Mouse (Mus musculus) cerebellum, postnatal 10 days (tissue): ENCODE data around the gene Gm17334.
"Not testable (repeated sequence)": the region's sequence is repeated elsewhere in the genome, so short reads cannot be mapped to it uniquely, and the experiment has no call there.

Experiments
- DNase-seq, 2 experiments: peaks; one replicate each; pipeline ENCODE4 v3.0.0; 2021; ENCODE audit warnings: mixed read lengths in 2 of 2

Gm17334 gene

DNA sequence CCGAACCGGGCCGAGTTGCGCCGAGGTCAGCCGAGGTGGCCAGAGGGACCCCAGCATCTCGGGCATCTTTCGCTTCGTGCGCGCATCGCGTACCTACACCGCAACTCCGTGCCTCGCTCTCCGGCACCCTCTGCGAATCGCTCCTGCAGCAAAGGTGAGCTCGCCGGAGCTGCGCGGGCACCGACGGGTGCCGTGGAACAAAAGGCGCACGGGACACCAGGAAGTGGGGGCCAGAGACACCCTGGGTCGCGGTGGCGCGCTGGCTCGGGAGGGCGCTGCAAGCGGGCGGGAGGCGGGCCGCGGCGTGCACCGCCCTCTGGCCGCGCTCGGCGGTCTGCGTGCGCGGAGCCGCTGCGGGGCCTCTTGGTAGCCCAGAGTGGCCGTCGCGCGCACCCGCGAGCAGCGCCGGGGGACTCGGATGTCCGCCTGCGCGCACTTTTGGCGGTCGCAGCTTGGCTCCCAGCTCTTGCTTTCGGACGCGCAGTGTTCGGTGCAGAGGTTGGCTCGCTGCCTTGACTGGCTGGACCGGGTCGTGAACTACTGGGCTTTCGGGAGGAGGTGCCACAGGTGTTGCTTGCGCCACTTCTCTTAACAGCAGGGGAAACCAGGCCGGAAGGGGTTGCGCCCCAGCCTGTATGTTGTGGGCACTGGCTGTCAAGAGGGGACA is 2.7 kb downstream of the Gm17334 start:
- peak; percentile 65 to 66 for DNase-seq

DNA sequence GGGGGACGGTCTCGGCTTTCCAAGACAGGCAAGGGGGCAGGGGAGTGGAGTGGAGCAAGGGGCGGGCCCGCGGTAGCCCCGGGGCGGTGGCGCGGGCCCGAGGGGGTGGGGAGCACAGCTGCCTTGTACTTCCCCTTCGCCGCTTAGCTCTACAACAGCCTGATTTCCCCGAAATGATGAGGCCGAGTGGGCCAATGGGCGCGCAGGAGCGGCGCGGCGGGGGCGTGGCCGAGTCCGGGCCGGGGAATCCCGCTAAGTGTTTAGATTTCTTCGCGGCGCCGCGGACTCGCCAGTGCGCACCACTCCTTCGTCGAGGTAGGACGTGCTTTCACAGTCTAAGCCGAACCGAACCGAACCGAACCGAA is 3.2 kb downstream of the Gm17334 start, which contains the start of gene Irf1:
Irf1 (plus strand) TSS at position 255 of the 365 bp plus-strand sequence.
- peak; percentile 83 to 89 for DNase-seq

DNA sequence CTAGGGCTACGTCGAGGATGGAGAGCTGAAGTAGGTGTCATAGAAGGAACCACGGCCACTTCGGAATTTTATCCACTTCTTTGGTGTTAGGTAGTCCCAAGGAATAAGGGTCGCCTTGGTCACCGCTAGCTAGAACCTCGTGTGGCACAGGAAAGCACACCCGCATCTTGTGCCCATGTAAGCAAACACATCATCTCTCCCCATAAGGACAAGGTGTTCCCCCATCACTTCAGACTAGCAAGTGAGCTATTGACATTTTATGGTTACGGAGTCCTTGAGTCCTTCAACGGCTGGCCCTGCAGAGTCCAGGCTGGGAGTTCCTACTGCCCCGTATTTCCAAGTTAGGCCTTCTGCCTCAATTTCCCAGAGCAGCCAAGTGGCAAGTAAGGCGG is 3.8 kb downstream of the Gm17334 start:
- no peak for DNase-seq

DNA sequence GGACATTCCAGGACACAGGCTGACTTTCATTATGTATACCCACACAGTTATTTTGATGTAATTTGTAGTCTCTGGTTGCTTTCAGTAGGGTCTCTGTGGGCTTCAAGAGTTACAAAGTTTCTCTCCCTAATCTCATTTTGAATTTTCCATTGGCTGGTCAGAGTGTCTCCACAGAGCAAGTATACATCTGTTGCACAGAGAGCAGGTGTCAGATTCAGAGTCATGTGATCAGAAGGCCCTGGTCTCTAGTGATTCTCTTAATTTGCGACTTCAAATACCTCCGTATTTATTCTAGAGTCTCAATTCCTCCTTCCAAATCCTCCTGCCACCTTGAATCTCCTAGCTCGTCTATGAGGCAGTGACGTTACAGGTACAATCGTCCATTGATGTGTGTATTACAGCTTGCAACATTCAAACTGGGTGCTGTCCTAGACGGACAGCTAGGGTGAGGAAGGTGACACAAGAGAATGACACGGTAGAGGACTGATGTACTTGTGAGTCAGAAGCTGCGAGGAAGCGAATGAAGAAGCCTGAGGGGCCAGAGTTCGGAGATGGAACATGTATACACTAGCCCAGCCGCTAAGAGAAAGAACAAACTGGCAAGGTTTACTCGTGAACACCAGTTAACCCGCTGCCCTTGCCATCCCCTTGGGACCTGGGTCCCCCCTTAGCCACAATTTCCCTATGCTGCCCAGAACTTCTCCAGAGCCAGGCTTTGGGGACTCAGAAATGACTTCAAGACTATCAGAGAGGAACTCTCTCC is 4.4 kb downstream of the Gm17334 start:
- DNase-seq, result no peak

DNA sequence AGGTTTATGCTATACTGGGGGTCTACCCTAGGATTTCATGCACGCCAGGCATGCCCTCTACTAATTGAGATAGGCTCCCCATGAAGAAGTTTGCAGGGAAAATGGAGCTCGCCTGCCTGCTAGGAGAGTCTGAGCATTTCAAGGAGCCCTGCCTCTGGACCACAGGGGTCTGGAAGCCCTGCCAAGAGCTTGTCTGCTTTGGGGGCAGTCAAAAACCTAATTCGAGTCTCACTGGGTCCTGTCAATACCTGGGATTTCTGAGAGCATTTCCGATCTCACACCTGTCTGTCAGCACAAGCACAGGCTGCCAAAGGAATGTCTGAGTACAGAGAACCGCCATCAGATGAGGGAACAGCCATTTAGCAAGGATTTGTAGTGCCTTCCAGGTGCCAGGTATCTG is 8.4 kb downstream of the Gm17334 start:
- peak in 1 of 2 experiments; percentile 34 for DNase-seq

DNA sequence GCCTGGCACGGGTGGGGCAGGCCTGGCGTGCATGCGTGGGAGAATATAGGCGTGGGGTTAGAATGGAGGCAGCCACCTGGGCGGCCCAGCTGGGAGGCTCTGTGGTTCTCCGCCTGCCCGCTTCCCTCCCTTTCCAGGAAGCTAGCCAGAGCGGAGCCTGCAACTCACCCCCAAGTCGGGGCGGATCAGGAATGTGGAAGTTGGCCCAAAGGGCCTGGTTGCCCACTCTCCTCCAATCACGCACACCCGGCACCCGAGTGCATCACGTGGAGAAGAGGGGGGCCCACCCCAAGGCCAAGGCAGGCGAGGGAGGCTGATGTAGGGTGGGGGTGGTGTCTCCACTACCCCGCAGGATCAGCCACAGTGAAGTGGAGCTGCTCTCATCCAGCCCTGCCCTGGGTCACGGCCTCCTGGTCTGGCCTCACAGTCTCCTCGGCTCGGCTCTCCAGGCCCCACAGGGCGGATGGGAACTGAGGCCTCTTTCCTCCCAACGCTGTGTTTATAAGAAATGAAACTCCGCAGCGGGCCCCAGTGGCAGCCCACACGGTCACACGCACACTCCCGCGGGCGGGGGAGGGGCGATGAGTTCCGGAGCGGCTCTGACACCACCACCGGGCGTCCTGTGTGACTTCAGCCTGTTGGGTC is 9.4 kb downstream of the Gm17334 start:
- DNase-seq, result peak; percentile 82

DNA sequence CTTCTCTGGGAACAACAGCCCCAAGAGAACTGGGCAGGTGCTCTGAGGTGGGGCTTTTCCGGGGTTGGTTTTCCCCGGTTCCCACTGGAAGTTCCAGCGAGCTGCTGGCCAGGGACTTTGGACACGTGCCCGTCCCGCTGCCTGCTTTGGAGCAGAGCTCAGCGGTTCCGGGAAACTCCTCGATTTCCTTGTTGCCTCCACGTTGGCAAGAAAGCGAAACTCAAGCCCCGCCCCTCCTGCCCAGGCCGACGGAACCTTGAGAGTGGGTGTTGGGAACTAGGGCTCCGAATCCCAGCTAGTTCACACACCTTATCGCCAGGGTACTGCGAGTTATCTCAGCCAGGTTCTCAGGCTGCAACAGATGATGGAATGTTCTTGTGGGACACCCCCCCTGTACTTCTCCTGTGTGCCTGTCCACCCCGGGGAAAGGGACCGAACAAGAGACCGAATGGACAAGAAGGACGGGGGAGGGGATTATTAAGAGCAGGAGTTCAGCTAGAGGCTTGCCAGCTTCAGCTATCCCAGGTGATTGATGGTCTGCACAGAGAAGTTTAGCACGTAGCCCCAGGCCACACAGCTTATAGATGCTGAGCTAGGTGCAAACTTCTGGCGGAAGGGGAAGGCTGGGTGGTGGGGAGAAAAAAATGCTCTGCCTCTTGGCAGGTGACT is 10.0 kb downstream of the Gm17334 start:
- DNase-seq, result peak; percentile 70 to 75

DNA sequence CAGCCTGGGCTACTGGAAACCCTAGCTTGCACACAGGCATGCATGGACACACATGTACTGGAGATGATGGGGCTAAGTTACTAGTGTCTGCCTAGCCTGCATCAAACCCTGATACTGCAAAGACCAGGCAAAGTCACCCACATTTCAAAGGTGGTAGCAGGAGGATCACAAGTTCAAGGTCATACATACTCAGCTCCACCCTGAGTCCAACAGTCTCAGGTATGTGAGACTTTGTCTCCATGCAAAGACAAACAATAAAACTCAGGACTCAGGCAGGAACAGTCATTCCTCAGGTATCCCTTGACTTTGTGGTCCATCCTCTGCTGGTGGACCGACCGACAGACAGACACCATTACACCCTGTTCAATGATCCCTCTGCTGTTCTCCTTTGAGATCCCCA is 10.6 kb downstream of the Gm17334 start:
- no peak for DNase-seq

DNA sequence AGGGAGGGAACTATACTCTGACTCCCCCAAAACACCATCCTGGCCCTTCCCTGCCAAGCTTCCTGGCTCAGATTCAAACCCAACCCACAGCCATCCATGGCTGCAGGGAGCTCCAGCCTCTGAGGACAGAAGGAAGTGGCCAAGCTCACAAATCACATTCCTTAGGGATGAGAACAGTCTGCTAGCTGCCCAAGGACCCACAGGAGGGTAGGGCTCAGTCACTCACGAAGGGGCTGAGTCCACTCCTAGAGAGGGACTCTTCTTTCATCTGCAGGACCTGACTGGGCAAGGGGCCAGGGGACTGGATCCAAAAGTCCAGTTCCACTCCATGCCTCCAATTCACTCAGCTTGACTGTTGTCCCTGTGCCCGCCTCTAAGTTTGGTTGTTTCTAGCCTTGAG is 11.2 kb downstream of the Gm17334 start:
- DNase-seq, result peak; percentile 84 to 88

DNA sequence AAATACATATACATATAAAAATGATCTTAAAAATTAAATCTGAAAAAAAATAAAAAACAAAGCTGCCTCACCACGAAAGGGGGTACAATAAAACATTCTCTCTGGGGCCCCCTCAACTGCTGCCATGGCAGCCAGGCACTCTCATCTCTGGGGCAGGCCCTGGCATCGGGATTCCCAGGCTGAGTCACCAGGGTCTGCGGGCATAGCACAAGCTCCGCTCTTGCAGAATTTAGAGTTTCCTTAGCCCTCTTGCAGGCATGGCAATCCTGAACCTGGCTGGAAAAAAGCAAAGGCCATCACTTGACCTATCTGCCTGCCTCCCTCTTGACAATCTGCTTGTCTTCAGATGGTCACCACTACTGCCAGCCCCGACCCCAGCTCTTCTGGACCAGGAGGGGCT is 11.7 kb downstream of the Gm17334 start:
- DNase-seq, result no peak

DNA sequence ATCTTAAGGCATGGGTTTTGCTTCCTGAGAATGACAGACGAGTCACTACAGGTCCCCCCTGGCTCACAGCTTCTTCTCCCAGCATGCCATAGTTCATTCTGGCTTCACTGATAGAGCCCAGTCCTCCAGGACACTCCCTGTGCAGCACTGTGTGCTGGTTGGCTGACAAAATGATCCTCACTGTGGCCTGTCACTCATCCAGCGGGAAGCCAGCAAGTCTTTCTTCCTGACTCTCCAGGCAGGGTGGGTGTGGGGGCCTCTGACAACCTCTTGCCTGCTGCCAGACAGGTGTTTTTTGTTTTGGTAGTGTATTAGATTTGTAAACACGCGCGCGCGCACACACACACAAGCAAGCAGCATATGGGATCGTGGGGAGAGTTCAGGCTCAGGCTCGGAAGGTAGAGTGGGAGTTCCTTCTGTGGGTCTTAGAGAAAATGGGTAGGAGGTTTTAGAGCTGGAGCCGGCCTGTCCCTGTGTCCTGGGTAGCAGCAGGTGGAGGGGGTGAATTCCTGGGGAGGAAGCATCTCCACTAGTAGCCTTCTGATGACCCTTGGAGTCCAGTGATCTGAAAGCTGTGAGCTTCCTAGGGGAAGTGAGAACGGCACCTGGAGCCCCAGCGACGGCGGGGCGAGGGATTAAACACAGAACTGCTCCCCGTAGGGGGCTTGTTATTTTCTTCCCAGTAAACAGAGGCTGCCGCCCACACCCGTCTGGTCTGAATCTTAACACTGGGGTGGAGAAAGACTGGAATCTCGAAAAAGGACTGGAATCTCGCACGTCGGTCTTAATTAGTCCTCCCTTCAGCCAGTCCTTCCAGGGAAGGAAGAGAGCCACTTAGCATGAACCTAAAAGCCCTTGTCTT is 13.2 kb downstream of the Gm17334 start:
- DNase-seq, result peak; percentile 45 to 66

DNA sequence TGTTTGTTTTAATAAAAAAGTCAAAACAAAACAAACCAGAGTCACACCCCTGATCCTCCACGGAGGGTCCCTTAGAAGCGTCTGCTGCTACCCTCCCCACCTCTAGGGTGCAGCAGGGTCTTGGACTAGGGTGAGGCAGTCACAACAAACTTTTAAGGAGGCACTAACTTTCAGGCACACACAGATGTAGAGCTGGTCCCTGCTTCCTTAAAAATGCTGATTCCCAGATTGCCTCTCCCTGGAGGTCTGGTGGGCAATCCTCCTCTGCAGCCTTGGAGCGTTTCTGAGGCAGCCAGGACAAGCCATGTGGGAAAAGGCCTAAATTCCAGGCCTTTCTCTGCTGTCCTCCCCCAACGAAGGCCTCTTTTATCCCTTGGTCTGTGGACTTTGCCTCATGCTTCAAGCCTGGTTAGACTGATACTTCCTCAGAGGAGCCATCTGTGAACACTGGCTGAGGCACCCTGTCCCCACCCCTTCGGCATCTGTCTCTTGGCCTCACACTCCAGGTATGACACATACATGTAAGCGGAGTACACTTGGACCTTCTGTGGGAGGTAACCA is 14.1 kb downstream of the Gm17334 start:
- peak; percentile 29 to 30 for DNase-seq

DNA sequence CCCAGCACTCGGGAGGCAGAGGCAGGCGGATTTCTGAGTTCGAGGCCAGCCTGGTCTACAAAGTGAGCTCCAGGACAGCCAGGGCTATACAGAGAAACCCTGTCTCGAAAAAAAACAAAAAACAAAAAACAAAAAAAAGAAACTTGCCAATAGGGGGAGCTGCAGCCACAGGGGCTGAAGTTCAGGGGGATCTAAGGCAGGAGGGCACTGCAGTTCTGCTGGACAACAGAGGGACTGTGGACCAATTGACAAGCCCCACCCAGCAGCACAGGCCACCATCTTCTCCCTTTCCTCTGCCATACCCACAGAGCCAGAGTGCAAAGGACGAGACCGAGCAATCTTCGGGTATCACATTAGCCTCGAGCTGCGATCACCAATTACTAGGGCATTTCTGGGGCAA is 15.0 kb downstream of the Gm17334 start:
- DNase-seq, result not testable (repeated sequence)

DNA sequence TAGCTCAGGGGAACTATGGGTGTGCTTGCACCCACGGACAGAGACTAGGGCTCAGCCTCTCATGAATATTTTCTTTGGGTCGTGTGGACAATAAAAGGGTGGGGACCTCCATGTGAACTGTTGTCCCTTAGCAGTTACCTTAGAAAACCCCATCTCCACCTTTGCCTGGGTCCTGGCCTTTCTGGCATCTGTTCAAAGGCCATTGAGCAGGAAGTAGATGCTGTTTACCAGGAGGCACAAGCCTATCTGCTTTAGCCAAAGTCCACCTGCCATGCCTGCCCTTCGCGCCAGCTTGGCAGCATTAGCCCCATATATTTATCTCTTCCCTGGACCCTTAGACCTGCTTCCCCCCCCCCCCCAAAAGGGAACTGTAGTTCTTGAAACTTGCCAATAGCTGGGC is 15.4 kb downstream of the Gm17334 start:
- no peak for DNase-seq

DNA sequence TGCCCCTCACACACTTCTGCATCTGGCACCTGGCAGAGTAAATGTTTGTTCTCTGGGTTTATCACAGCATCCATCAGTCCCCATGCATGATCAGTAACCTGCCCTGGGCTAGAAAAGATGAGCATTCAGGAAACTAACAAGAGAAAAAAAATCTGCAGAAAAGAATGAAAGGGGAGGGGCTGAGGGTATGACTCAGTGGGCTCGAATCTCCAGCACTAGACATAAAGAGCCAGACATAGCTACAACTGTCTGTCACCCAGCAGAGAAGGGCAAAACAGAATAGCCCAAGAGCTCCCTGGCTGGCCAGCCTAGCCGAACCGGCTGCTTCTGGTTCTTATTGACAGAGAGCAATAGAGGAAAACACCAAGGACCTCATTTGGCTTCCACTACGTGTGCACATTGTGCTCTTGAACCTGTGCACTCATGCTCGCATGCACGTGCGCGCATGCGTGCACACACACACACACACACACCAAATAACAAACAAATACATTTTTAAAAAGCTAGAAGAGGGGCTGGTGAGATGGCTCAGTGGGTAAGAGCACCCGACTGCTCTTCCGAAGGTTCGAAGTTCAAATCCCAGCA is 17.9 kb downstream of the Gm17334 start:
- no peak for DNase-seq

DNA sequence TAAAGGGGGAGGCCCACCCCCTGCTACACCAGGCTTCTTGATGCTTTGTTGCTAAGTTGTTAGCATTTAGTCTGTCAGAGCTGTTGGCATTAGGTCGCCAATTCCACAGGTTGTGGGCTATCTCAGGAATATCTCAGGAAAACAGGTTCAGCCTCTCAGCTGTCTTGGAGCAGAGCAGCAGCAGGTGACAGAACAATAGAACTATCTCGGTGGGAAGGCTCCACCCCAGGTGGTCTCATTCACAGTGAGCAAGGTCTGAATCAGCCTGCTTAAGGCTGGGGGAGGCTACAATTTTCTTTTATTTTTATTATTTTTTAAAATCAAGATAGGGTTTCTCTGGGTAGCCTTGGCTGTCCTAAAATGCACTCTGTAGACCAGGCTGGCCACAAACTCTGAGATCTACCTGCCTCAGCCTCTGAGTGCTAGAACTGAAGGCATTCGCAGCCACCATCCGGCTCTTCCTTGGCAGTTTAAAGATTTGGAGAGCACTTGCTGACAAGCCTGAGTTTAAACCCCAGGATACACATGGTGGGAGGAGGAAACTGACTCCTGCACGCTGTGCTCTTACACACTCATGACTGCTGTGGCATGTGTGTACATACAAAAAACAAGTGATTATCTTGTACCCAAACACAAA is 23.2 kb downstream of the Gm17334 start:
- no peak for DNase-seq

DNA sequence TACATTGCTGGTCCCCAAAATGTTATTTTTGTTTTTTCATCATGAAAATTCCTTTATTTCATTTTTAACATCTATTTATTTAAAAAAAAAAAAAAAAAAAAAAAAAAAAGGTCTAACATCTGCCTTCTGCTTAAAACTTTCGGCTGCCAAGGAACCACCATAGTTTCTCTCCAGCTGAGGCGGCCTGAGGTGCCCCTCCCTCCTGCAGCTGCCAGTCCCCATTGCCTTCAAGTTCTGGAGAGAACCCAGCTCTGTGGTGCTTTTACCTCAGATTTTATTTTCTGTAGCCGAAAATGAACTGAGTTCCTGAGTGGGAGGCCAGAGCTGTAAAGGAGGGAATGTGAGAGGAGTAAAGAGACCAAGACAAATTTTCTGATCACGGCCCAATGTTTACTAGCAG is 23.7 kb downstream of the Gm17334 start:
- DNase-seq, result no peak

DNA sequence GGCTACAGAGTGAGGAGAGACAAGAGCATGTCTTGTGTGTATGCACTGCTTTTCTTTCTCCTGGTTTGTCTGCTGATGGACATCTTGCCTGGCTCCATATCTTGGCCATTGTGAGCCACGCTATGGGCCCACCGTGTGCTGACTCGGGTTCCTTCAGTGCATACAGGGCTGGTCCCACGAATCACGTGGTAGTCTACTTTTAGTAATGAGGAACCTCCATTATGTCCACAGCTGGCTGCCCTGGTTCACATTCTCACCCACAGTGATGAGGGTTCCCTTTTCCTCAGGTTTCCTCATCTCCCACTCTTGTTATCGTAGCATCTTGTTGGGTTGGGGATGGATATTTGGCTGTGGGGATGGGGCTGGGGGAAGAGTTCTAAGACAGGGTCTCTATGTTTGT is 24.4 kb downstream of the Gm17334 start:
- DNase-seq, result no peak

DNA sequence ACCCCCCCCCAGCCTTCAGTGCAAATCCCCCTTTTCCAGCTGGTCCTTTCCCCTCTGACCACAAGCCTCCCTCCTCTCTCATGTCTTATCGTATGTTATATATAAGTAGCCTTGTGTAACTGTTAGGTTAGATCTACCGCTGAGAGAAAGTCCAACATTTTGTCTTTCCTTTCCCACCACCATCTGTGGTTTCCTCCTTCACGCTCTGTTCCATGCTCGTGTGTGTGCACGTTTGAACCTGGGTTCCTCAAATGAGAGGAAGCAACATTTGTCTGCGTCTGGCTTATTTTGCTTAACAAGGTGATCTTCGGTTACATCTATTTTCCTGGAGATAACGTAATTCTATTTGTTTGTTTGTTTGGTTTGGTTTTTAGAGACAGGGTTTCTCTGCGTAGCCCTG is 25.0 kb downstream of the Gm17334 start:
- no peak for DNase-seq

DNA sequence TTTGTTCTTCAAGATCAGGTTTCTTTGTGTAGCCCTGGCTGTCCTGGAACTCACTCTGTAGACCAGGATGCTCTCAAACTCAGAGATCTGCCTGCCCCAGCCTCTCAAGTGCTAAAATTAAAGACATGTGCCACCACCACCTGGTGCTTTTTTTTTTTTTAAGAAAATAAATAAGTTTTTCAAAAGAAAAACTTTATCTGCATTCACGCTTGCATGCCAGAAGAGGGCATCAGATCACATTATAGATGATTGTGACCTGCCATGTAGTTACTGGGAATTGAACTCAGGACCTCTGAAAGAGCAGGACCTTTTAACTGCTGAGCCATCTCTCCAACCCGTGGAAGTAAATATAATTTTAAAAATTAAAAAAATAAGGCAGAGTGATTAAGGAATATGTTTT is 27.7 kb downstream of the Gm17334 start:
- DNase-seq, result no peak

DNA sequence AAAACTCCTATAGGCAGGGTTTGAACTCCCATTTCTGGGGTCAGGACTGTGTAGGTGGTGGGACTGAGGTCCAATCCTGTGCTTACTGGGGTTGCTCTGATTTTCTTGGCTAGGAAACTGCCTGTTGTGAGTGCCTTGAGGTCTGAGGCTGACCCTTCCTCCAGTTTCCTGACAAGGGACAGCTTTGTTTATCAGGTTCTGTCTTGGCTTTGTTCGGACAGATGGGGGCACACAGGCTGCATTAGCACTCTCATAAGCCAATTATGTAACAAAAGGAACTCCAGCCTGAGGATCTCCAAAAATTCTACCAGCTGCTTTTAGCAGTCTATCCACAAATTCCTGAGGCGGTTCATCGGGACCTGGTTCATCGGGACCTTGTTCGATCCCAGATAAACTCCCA is 30.6 kb downstream of the Gm17334 start:
- no peak for DNase-seq
